Mouse (Mus musculus): ENCODE results near the gene Dcaf10.

GRCm38 (mm10) chr4:45305536-45305935 lies 36.4 kb upstream of the Dcaf10 start:
- TF ChIP-seq GATA1 (IDR thresholded peaks at IDR 0.05; ENCODE audit: low read length): no peak
- TF ChIP-seq TAL1 (IDR thresholded peaks at IDR 0.05; ENCODE audit: low read length): no peak

Data from erythroblast, embryonic 14.5 days (primary cell).